Mouse (Mus musculus) stomach, embryonic 14.5 days (tissue): Measurements from ENCODE around the gene Rexo2. TPM values are rescaled to one million over a fixed set of nuclear protein-coding genes. Genes with fewer than 3 reads are reported as not detected.

ENCODE experiments used
- ATAC-seq: fragments of 200-750 bp; cut with Nextera tagmentation; 2 replicates; pipeline ENCODE4 v1.8.0; 2017; ENCODE audit warnings: low read depth, moderate TSS enrichment; ENCODE audit not compliant: insufficient number of reproducible peaks, insufficient read depth, low FRiP score
- H3K27ac ChIP-seq: fragments of 300-500 bp; sonication (generic); 2 replicates; pipeline ENCODE4 v1.5.1; 2014; ENCODE audit warnings: mild to moderate bottlenecking, low read length, moderate library complexity, mixed read lengths
- H3K27me3 ChIP-seq: fragments of 300-500 bp; sonication (generic); 2 replicates; pipeline ENCODE4 v1.6.1; 2014; ENCODE audit warnings: low read length, control low read depth, mixed read lengths; ENCODE audit not compliant: control insufficient read depth, insufficient read depth
- H3K36me3 ChIP-seq: fragments of 300-500 bp; sonication (generic); 2 replicates; pipeline ENCODE4 v1.6.1; 2014; ENCODE audit warnings: mild to moderate bottlenecking, control low read depth, low read length, moderate library complexity, mixed read lengths; ENCODE audit not compliant: control insufficient read depth, insufficient read depth
- H3K4me1 ChIP-seq: fragments of 300-500 bp; sonication (generic); 2 replicates; pipeline ENCODE4 v1.6.1; 2014; ENCODE audit warnings: low read length, control low read depth, mixed read lengths; ENCODE audit not compliant: control insufficient read depth, insufficient read depth
- H3K4me2 ChIP-seq: fragments of 300-500 bp; sonication (generic); replicated peaks from 2 replicates; pipeline ENCODE4 v1.6.1; 2014; ENCODE audit warnings: low read depth, low read length, control low read depth
- H3K4me3 ChIP-seq: fragments of 300-500 bp; sonication (generic); 2 replicates; pipeline ENCODE4 v1.5.1; 2014; ENCODE audit warnings: low read depth, low read length, control low read depth
- H3K9ac ChIP-seq: fragments of 300-500 bp; sonication (generic); replicated peaks from 2 replicates; pipeline ENCODE4 v1.6.1; 2014; ENCODE audit warnings: low read depth, mild to moderate bottlenecking, control low read depth, low read length, moderate library complexity, mixed read lengths
- H3K9me3 ChIP-seq: fragments of 300-500 bp; sonication (generic); 2 replicates; pipeline ENCODE4 v1.6.1; 2016; ENCODE audit warnings: low read depth, low read length, control low read depth; ENCODE audit not compliant: control insufficient read depth
- WGBS: fragments of 180-500 bp; shearing (Covaris S2); extraction: QIAGEN DNeasy Blood & Tissue Kit; methylation state at CpG from one replicate; pipeline ENCODE4 v1.1.7; 2014; 5-methylcytosine and 5-hydroxymethylcytosine counted together
- polyA plus RNA-seq: library from polyadenylated mRNA; unstranded; fragments of >200 nt; fragmentation: Nextera tagmentation; extraction: Ambion mirVana; gene quantifications from 2 replicates; pipeline ENCODE4 v1.2.1, GENCODE M21; 2014

Rexo2 gene
- polyA plus RNA-seq, 1 experiment from 2014 or later: 89.5 TPM

DNA sequence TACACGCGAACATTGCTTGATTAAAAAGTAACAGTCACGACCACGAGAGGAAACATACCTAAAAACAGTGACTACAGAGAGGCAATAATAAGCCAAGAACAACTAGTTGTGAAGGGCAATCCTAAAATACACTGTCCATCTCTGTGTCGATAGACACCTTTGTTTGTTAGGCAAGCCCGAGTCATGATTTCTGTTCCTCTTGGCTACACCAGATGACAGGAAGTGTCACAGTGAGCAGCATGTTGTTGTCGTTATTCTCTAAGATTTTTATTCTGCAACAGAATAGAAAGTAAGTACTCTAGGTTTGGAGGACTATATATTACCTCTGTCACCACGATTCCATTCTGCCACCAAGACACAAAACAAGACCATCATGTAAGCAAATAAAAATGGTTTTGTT lies 48.0 kb downstream of the Rexo2 start:
- Histone ChIP-seq H3K36me3 (no peaks in the 10 kb centered on the region), H3K9me3 (no peaks in the 10 kb centered on the region)
- 81% methylated on average over 8 of the region's 8 CpGs for WGBS

GRCm38 (mm10) chr9:48427176-48427575 lies 53.2 kb downstream of the Rexo2 start:
- Histone ChIP-seq H3K4me3 (no peak overlapping the region), H3K9me3 (no peaks in the 10 kb centered on the region), H3K9ac (no peak overlapping the region), H3K4me2 (no peak overlapping the region), H3K36me3 (no peaks in the 10 kb centered on the region), H3K4me1 (no peaks in the 10 kb centered on the region), H3K27me3 (no peaks in the 10 kb centered on the region), H3K27ac (no peak overlapping the region)
- no peak for ATAC-seq
- WGBS: 84% methylated on average over 7 of the region's 7 CpGs

More for the DNA sequence above, 48.0 kb downstream of the Rexo2 start:
- Histone ChIP-seq H3K9ac (no peak overlapping the region), H3K4me3 (no peak overlapping the region), H3K27ac (no peak overlapping the region), H3K27me3 (no peaks in the 10 kb centered on the region), H3K4me2 (no peak overlapping the region), H3K4me1 (no peaks in the 10 kb centered on the region)
- ATAC-seq: no peak

- H3K9me3 ChIP-seq: no peaks in the 10 kb centered on the region
- H3K36me3 ChIP-seq: no peaks in the 10 kb centered on the region
- 19% methylated on average over 1 of the region's 1 CpGs for WGBS
- H3K4me1 ChIP-seq: no peaks in the 10 kb centered on the region
- no peaks in the 10 kb centered on the region for H3K27me3 ChIP-seq
- ATAC-seq: no peak
- H3K9ac ChIP-seq: no peak overlapping the region
- H3K4me2 ChIP-seq: no peak overlapping the region
- H3K4me3 ChIP-seq: no peak overlapping the region
- no peak overlapping the region for H3K27ac ChIP-seq
Observed at GRCm38 (mm10) chr9:48423256-48423655, 57.2 kb downstream of the Rexo2 start.

DNA sequence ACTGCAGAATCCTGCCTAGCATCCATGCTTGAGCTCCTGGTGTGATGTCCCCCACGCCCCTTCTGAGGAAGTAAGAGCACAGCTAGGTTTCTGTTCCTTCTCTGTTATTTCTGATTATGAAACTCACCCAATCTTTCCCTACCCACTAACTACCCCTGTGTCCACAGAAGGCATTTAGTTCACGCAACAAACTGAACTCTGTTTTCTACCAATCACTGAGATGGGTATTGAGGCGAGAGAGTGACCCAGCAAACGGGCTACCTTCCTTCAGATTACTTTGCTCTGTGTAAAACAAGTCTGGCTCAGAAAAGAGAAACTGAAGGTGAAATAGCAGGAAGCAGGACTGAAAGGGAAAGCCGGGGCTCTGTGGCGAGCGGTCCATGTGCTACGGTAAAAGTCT lies 58.0 kb downstream of the Rexo2 start:
- Histone ChIP-seq H3K9me3 (no peaks in the 10 kb centered on the region), H3K27me3 (no peaks in the 10 kb centered on the region), H3K9ac (no peak overlapping the region), H3K4me2 (no peak overlapping the region), H3K27ac (no peak overlapping the region), H3K4me3 (no peak overlapping the region), H3K36me3 (no peaks in the 10 kb centered on the region), H3K4me1 (no peaks in the 10 kb centered on the region)
- ATAC-seq: no peak
- WGBS: 83% methylated on average over 8 of the region's 8 CpGs

DNA sequence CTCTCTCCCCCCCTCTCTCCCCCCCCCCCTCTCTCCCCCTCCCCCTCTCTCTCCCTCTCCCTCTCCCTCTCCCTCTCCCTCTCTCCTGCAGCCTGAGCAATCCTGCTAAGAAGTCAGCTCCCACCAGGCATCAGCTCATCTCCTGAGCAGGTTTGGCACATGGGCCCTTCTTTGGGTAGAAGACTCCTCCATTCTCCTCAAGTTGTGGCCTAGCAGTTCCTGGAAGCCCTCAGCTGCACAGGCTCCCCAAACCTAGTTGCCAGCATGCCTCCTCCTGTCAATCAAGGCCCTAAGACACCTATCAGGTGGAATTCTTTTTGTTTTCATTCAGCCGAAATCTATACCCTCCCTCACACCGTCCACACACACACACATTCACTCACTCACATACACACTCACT lies 58.9 kb downstream of the Rexo2 start:
- Histone ChIP-seq H3K27ac (no peak overlapping the region), H3K4me2 (no peak overlapping the region), H3K9ac (no peak overlapping the region), H3K4me3 (no peak overlapping the region), H3K4me1 (no peaks in the 10 kb centered on the region), H3K36me3 (no peaks in the 10 kb centered on the region), H3K27me3 (no peaks in the 10 kb centered on the region), H3K9me3 (no peaks in the 10 kb centered on the region)
- no peak for ATAC-seq
- 80% methylated on average over 2 of the region's 2 CpGs for WGBS

DNA sequence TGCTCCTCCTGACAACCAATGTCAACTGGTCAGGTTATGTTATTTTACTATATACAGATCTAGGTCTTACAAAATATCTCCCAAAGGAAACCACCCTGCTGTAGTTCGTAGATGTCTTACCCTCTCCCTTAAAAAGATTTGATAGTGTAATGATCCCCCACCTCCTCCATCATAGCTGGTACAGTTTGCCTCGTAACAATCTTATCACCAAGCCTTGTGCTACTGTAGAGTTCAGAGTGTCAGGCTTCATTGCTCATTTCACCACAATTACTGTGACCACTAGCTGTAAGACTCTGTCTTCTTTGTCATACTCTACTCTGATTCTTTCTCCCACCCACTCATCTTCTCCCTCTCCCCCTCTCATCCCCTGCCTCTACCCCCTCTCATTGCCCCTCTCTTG lies 59.4 kb downstream of the Rexo2 start:
- 67% methylated on average over 2 of the region's 2 CpGs for WGBS
- Histone ChIP-seq H3K27me3 (no peaks in the 10 kb centered on the region), H3K4me2 (no peak overlapping the region), H3K36me3 (no peaks in the 10 kb centered on the region), H3K9ac (no peak overlapping the region), H3K4me3 (no peak overlapping the region), H3K27ac (no peak overlapping the region), H3K4me1 (no peaks in the 10 kb centered on the region), H3K9me3 (no peaks in the 10 kb centered on the region)
- no peak for ATAC-seq

GRCm38 (mm10) chr9:48420437-48420836 lies 60.0 kb downstream of the Rexo2 start:
- H3K4me1 ChIP-seq: no peaks in the 10 kb centered on the region
- no peak overlapping the region for H3K9ac ChIP-seq
- H3K9me3 ChIP-seq: no peaks in the 10 kb centered on the region
- 82% methylated on average over 7 of the region's 7 CpGs for WGBS
- no peak overlapping the region for H3K4me2 ChIP-seq
- H3K4me3 ChIP-seq: no peak overlapping the region
- H3K27ac ChIP-seq: no peak overlapping the region
- H3K36me3 ChIP-seq: no peaks in the 10 kb centered on the region
- no peak for ATAC-seq
- H3K27me3 ChIP-seq: no peaks in the 10 kb centered on the region

- ATAC-seq: no peak
- H3K9ac ChIP-seq: no peak overlapping the region
- WGBS: 65% methylated on average over 8 of the region's 8 CpGs
- H3K27me3 ChIP-seq: no peaks in the 10 kb centered on the region
- H3K9me3 ChIP-seq: no peaks in the 10 kb centered on the region
- H3K4me2 ChIP-seq: no peak overlapping the region
- no peaks in the 10 kb centered on the region for H3K4me1 ChIP-seq
- no peak overlapping the region for H3K4me3 ChIP-seq
- H3K36me3 ChIP-seq: no peaks in the 10 kb centered on the region
- no peak overlapping the region for H3K27ac ChIP-seq
Observed at GRCm38 (mm10) chr9:48418829-48419228, 61.6 kb downstream of the Rexo2 start.
